Mouse (Mus musculus) c-Kit-positive CD71-positive TER-119-positive erythroid progenitor cells, embryonic 14.5 days (primary cell): ENCODE results near the gene Chaf1a.
"Not testable (repeated sequence)": the region's sequence is repeated elsewhere in the genome, so short reads cannot be mapped to it uniquely, and the experiment has no call there.

Experiments
- DNase-seq: peaks from one replicate; pipeline ENCODE4 v3.0.0-alpha.2; 2013; ENCODE audit warnings: low spot score

Gene Chaf1a

GRCm38 (mm10) chr17:56092794-56093193, 52.6 kb downstream of the Chaf1a start:
- DNase-seq: no peak

- DNase-seq: no peak
Measured at GRCm38 (mm10) chr17:56096883-56097282, 56.6 kb downstream of the Chaf1a start.

- DNase-seq: no peak
Measured at GRCm38 (mm10) chr17:56098180-56098579, 57.9 kb downstream of the Chaf1a start.

DNA sequence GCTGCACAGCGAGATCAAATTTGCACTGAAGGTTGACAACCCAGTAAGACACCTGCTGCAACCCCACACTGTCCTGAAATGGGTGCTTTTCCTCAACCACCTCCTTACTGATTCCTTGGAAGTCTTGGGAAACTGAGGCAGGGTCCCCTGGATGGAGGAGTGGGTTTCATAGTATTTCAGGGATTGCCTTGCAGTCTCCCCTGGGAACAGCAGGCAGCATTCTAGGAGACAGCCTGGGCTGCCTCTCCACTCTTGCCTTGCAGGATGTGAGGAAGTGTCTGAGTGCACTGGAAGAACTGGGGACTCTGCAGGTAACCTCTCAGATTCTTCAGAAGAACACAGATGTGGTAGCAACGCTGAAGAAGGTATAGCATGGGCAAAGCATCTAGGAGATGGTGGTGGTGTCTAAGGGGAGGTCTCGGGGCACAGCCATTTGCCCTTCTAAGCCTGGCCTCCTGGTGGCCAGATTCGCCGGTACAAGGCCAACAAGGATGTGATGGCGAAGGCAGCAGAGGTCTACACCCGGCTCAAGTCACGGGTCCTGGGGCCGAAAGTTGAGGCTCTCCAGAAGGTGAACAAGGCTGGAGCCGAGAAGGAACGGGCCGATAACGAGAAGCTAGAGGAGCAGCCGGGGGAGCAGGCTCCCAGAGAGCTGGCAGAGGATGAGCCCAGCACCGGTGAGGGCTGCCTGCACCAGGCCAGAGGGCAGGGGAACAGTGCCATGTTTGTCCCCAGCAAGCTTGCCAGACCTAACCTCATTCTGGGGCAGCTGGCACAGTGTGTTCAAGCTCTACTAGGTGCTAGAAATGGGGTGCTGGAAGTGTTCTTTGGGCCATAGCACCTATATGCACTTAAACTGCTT, 58.7 kb downstream of the Chaf1a start:
- DNase-seq: no peak

DNA sequence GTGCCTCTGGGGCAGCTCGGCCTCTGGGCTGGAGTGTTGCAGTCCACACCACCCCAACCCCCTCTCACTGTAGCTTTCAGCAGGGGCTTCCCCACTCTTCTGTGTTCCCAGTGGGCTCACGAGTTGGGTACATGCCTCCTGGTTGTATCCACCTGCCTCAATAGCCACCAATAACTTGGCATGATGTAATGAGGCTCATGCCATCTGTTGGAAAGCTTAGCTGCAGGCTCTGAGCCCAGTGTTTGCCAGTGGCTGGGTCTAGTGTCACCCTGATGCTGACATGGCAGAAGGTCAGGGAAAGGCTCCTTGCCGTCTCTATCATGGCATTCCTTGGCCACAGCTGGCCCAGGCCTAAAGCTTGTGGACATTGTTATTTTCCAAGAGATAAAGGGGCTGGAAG, 60.6 kb downstream of the Chaf1a start:
- DNase-seq: no peak

DNA sequence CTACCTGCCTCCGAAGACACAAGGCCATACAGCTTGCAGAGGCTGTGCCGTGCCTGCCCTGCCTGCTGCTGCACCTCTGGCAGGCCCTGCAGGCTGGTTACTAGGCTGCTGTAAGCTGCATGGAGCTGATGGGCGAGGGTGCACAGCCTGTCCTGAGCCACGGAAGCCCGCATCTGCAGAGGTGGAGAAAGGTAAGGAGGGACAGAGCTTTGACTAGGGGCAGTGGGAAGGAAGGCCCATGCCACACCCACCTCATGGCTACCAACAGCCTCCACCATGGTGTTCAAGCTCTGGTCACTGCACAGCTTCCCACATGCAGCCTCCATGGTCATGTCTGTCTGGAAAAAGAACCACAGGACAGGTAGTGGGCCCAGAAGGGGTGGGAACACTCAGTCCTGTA, 61.9 kb downstream of the Chaf1a start:
- DNase-seq: no peak

DNA sequence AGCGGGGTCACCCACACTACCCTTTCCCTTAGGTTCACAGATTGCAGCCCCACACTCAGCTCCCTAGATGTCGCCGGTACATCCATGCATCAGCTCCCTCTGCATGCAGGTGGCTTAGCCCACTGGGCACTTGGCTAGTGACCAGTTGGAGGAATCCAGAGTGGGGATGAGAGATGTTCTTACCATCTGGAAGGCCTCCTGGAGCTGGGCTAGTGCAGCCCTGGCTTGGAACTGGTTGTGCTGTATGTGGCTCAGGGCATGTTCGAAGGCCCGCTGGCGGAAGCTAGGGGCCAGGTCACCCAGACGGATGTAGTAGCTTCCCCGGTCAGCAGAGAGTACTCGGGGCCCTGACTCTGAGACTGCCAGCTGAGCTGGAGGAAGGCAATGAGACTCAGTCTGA, 62.7 kb downstream of the Chaf1a start:
- no peak for DNase-seq

DNA sequence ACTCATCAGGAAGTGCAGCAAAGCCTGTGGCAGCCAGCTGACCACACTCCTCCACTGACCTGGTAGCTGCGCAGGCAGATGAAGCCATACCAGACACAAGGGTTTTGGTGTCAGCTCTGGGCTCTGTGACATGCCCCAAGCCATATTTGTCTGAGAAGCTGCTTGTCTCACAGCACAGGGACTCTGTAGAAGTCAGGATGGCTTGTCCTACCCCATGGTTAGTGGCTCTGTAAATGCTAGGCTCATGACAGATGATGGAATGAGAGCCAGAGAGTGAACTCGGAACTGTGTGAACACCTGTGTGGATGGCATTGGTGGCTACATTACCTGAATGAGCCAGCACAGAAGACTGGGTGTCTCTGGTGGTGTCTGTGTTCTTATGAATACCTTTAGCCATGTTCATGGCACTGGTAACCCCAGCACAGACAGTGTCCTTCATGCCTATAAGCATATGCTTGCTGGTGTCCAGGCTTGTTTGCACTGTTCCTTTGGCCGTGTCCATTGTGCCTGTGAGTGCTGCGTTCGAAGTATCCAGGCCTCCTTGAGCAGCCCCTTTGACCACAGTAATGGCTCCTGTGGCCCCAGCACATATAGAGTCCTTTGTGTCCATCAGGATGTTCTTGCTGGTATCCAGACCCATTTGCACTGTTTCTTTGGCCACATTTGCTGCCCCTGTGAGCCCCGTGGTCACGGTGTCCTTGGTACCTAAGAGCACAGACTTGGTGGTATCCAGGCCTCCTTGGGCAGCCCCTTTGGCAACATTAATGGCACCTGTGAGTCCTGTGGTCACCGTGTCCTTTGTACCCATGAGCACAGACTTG, 63.4 kb downstream of the Chaf1a start:
- no peak for DNase-seq

DNA sequence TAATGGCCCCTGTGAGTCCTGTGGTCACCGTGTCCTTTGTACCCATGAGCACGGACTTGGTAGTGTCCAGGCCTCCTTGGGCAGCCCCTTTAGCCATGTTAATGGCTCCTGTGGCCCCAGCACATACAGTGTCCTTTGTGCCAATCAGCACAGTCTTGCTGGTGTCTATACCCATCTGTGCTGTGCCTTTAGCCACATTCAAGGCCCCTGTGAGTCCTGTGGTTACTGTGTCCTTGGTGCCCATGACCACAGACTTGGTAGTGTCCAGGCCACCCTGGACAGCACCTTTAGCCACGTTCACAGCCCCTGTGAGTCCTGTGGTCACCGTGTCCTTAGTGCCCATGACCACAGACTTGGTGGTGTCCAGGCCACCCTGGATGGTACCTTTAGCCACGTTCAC, 64.6 kb downstream of the Chaf1a start:
- DNase-seq: not testable (repeated sequence)

DNA sequence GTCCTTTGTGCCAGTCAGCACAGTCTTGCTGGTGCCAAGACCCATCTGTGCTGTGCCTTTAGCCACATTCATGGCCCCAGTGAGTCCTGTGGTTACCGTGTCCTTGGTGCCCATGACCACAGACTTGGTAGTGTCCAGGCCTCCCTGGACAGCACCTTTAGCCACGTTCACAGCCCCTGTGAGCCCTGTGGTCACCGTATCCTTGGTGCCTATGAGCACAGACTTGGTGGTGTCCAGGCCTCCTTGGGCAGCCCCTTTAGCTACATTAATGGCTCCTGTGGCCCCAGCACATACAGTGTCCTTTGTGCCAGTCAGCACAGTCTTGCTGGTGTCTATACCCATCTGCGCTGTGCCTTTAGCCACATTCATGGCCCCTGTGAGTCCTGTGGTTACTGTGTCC, 66.2 kb downstream of the Chaf1a start:
- DNase-seq: not testable (repeated sequence)

GRCm38 (mm10) chr17:56106981-56107380, 66.7 kb downstream of the Chaf1a start:
- DNase-seq: no peak

DNA sequence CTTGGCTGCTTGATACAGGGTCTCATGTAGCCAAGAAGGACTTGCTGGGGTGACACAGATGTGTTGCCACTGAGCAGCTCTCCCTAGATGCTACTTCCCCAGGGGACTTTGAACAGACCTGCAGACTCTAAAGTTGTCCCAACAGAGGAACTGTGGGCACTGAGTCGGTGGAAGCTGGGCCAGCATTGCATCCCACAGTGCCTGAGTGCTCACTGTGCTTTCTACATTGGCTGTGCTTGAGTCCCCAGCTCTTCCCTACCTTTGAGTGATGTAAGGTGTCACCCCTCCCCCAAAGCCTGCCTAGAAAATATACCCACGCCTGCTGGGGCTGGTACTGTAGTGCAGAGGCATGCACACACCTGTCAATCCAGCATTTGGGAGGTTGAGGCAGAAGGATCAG, 67.5 kb downstream of the Chaf1a start:
- no peak for DNase-seq

- no peak for DNase-seq
Measured at GRCm38 (mm10) chr17:56108334-56109044, 68.2 kb downstream of the Chaf1a start.

- DNase-seq: no peak
Measured at GRCm38 (mm10) chr17:56109219-56110051, 69.2 kb downstream of the Chaf1a start, which contains the start of gene Plin4. Gene Plin4, minus strand, starts transcription at chr17:56109803.

- DNase-seq: no peak
Measured at GRCm38 (mm10) chr17:56110571-56110970, 70.3 kb downstream of the Chaf1a start.

DNA sequence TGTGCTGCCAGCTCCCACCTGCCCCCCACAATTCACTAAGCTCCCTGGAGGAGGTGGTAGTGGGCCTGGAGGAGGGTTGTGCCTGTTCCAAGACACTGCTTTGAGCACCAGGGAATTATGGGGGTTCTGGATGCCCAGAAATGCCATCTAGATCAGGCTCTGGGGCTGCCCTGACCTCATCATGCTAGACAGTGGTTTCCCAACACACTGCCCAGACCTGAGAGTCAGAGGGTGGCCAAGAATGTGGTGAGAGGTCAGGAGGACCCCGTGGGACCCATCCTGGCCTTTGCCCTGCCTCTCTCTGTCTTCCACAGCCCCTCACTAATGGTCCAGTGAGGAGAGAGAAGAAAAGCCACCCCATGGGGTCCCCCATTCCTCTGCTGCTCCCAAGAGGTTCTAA, 70.8 kb downstream of the Chaf1a start:
- DNase-seq: no peak

GRCm38 (mm10) chr17:56111864-56112263, 71.6 kb downstream of the Chaf1a start:
- DNase-seq: peak; percentile 69

GRCm38 (mm10) chr17:56112743-56113142, 72.5 kb downstream of the Chaf1a start:
- no peak for DNase-seq

DNA sequence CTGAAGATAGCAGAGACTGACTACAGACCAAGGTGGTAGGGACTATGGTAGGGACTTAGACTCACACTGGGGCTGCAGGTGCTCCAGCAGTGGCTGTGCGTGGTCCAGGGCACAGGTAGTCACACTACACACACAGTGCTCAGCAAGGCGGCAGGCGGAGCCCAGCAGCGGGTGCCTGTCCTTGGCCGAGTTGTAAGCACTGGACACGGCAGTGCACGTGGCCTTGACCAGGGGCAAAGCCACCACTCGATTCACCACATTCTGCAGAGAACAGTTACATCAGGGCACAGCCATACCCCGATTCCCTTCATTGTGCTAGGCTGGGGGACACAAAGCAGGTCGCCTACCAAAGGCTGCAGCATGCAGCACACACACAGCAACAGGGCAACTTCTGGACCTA, 76.0 kb downstream of the Chaf1a start:
- DNase-seq: no peak

DNA sequence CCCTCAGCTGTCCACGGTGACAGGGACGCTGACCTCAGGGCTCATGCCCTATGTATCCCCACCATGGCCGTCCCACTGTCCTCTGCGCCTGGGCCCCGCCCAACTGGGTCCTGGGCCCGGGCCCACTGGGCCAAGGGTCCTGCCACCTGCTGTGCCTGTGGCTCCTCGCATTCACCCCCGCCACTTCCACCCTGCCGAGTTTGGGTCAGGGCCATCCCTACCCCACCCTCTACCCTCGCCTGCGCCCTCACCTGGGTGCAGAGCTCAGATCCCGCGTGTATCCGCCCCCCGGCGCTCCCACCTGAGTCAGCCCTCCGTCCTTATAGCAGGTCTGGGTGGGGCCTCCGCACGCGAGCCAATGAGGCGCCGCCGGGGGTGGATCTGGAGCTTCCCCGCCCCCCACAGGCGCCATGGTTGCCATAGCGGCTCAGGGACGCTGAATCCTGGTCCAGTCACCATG, 77.0 kb downstream of the Chaf1a start, which contains the start of gene Plin5:
TSS of gene Plin5 (minus strand) at position 346 of the 460 bp plus-strand sequence.
- no peak for DNase-seq

GRCm38 (mm10) chr17:56119431-56119830, 79.2 kb downstream of the Chaf1a start:
- DNase-seq: no peak
